Mouse (Mus musculus) liver, embryonic 16.5 days (tissue): Measurements from ENCODE around the gene Inpp5a. TPM values are rescaled to one million over a fixed set of nuclear protein-coding genes. Genes with fewer than 3 reads are reported as not detected.

Experiments used
- ATAC-seq: fragments of 200-750 bp; cut with Nextera tagmentation; 2 replicates; pipeline ENCODE4 v1.8.0; 2017; ENCODE audit warnings: low read depth, mild to moderate bottlenecking, moderate number of reproducible peaks, moderate library complexity
- H3K27ac ChIP-seq: fragments of 300-500 bp; sonication (generic); 2 replicates; pipeline ENCODE4 v1.5.1; 2014; ENCODE audit warnings: mild to moderate bottlenecking, low read length
- H3K27me3 ChIP-seq: fragments of 300-500 bp; sonication (generic); 2 replicates; pipeline ENCODE4 v1.6.1; 2014; ENCODE audit warnings: low read depth, low read length, mixed read lengths; ENCODE audit not compliant: control insufficient read depth, insufficient read depth
- H3K36me3 ChIP-seq: fragments of 300-500 bp; sonication (generic); 2 replicates; pipeline ENCODE4 v1.6.1; 2014; ENCODE audit warnings: mild to moderate bottlenecking; ENCODE audit not compliant: control insufficient read depth, insufficient read depth
- H3K4me1 ChIP-seq: fragments of 300-500 bp; sonication (generic); 2 replicates; pipeline ENCODE4 v1.6.1; 2014; ENCODE audit warnings: low read depth, low read length, mixed read lengths; ENCODE audit not compliant: control insufficient read depth
- H3K4me2 ChIP-seq: fragments of 300-500 bp; sonication (generic); 2 replicates; pipeline ENCODE4 v1.6.1; 2014; ENCODE audit warnings: low read depth, low read length, mixed read lengths
- H3K4me3 ChIP-seq: fragments of 300-500 bp; sonication (generic); 2 replicates; pipeline ENCODE4 v1.5.1; 2014; ENCODE audit warnings: low read depth, mild to moderate bottlenecking, low read length
- H3K9ac ChIP-seq: fragments of 300-500 bp; sonication (generic); 2 replicates; pipeline ENCODE4 v1.6.1; 2014; ENCODE audit warnings: low read depth, low read length
- H3K9me3 ChIP-seq: fragments of 300-500 bp; sonication (generic); replicated peaks from 2 replicates; pipeline ENCODE4 v1.6.1; 2016; ENCODE audit warnings: low read length; ENCODE audit not compliant: control insufficient read depth
- WGBS: fragments of 180-500 bp; shearing (Covaris S2); extraction: QIAGEN DNeasy Blood & Tissue Kit; methylation state at CpG from one replicate; pipeline ENCODE4 v1.1.7; 2014; ENCODE audit not compliant: insufficient replicate concordance; 5-methylcytosine and 5-hydroxymethylcytosine counted together
- polyA plus RNA-seq: library from polyadenylated mRNA; unstranded; fragments of >200 nt; fragmentation: Nextera tagmentation; extraction: Ambion mirVana; gene quantifications from 2 replicates; pipeline ENCODE4 v1.2.1, GENCODE M21; 2015

The Inpp5a gene
- polyA plus RNA-seq, 1 experiment from 2014 or later: 3.5 TPM

DNA sequence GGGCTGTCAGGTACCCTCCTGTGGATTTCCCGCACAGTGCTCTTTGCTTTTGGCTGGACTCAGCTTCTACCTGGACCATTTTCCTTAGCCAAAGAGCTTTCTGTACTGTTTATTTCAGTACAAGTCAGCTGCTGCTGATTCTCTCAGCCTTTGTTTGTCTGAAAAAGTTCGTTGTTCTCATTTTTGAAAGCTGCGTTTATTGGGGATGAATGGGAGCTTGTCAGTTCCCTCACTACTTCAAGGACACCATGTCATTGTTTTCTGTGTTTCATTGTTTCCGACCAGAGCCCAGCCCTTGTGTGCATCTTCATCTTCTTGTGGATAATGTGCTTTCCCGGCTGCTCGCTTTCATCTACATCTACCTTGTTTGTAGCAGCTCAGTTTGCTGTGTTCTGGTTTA, 90.7 kb downstream of the Inpp5a start:
- Histone ChIP-seq H3K27ac (no peak overlapping the region), H3K4me3 (no peak overlapping the region), H3K27me3 (no peaks in the 10 kb centered on the region), H3K4me1 (no peaks in the 10 kb centered on the region), H3K4me2 (no peak overlapping the region), H3K9me3 (no peaks in the 10 kb centered on the region), H3K9ac (no peak overlapping the region), H3K36me3 (no peaks in the 10 kb centered on the region)
- WGBS: 68% methylated on average over 6 of the region's 6 CpGs
- no peak for ATAC-seq

DNA sequence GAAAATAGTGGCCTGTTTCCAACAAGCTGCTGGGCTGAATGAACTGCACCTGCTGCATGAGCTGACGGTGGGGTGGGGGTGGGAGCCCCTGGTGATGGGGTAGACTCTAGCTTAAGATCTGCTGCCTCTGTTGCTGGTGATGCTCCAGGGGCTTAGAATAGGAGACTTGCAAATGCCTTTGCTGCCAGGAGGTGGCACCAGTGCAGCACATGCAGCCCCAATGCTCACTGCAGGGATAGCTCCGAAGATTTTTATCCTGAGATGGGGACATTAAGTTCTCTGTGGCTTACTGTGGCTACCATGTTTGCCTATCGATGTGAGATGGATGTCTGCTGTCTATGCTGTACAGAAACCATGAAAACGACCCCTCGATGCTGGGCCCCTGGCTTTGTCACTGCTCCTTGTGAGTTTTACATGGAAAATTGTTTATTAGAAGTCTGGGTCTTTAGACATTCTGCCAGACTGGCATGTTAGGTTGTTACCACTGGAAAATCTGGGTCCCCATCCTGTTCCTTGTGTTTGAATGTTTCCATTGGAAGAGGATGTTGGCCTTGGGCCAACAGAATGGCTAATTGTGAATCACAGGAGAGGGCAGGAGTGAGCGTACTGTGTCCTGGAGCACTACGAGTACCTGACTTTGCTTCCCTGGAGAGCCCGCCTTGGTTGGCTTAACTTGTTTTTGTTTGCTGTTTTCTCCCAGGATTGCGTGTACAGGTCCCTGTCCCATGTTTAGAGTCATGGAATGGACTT, 95.5 kb downstream of the Inpp5a start:
- no peak for ATAC-seq
- H3K4me1 ChIP-seq: no peaks in the 10 kb centered on the region
- no peak overlapping the region for H3K4me3 ChIP-seq
- H3K9ac ChIP-seq: no peak overlapping the region
- H3K9me3 ChIP-seq: no peaks in the 10 kb centered on the region
- 56% methylated on average over 9 of the region's 9 CpGs for WGBS
- H3K27ac ChIP-seq: no peak overlapping the region
- no peak overlapping the region for H3K4me2 ChIP-seq
- H3K36me3 ChIP-seq: no peaks in the 10 kb centered on the region
- H3K27me3 ChIP-seq: no peaks in the 10 kb centered on the region

GRCm38 (mm10) chr7:139489721-139490211, 100.9 kb downstream of the Inpp5a start:
- H3K4me1 ChIP-seq: no peaks in the 10 kb centered on the region
- H3K9ac ChIP-seq: no peak overlapping the region
- H3K4me3 ChIP-seq: no peak overlapping the region
- H3K36me3 ChIP-seq: no peaks in the 10 kb centered on the region
- no peak for ATAC-seq
- H3K4me2 ChIP-seq: no peak overlapping the region
- 51% methylated on average over 3 of the region's 3 CpGs for WGBS
- H3K27ac ChIP-seq: no peak overlapping the region
- H3K27me3 ChIP-seq: no peaks in the 10 kb centered on the region
- H3K9me3 ChIP-seq: no peaks in the 10 kb centered on the region

DNA sequence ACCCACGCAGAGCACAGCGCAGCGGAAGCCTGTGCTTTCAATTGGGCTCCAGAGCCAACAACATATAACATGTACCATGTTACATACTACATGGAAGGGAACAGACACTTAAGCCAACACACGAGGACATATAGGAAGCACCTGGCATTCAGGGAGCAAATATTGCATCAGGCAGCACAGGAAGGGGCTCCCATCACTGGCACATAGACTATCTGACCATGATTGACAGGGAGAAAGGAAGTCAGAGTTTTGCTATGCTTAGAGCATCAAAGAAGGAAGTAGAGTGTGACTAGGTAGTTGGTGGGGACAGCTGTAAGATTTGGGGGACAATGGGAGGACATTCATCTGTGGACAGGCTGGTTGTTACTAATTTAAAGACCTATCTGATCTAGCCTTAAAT, 103.4 kb downstream of the Inpp5a start:
- H3K4me1 ChIP-seq: no peaks in the 10 kb centered on the region
- WGBS: 67% methylated on average over 4 of the region's 4 CpGs

GRCm38 (mm10) chr7:139492946-139493345, 104.0 kb downstream of the Inpp5a start:
- no peak overlapping the region for H3K4me2 ChIP-seq
- no peak overlapping the region for H3K27ac ChIP-seq
- H3K9ac ChIP-seq: no peak overlapping the region
- H3K4me3 ChIP-seq: no peak overlapping the region
- H3K36me3 ChIP-seq: no peaks in the 10 kb centered on the region
- no peaks in the 10 kb centered on the region for H3K4me1 ChIP-seq
- no peaks in the 10 kb centered on the region for H3K27me3 ChIP-seq
- no peak for ATAC-seq
- 46% methylated on average over 2 of the region's 2 CpGs for WGBS
- H3K9me3 ChIP-seq: no peaks in the 10 kb centered on the region

More for the DNA sequence above, 103.4 kb downstream of the Inpp5a start:
- Histone ChIP-seq H3K36me3 (no peaks in the 10 kb centered on the region), H3K4me2 (no peak overlapping the region), H3K27me3 (no peaks in the 10 kb centered on the region), H3K9me3 (no peaks in the 10 kb centered on the region), H3K9ac (no peak overlapping the region), H3K4me3 (no peak overlapping the region), H3K27ac (no peak overlapping the region)
- ATAC-seq: no peak

GRCm38 (mm10) chr7:139495791-139496190, 106.9 kb downstream of the Inpp5a start:
- Histone ChIP-seq H3K4me1 (no peaks in the 10 kb centered on the region), H3K4me3 (no peak overlapping the region), H3K27me3 (no peaks in the 10 kb centered on the region), H3K9ac (no peak overlapping the region), H3K4me2 (no peak overlapping the region), H3K27ac (no peak overlapping the region), H3K9me3 (no peaks in the 10 kb centered on the region), H3K36me3 (no peaks in the 10 kb centered on the region)
- peak; percentile 79 for ATAC-seq
- 54% methylated on average over 6 of the region's 6 CpGs for WGBS

GRCm38 (mm10) chr7:139498038-139498625, 109.2 kb downstream of the Inpp5a start:
- no peaks in the 10 kb centered on the region for H3K27me3 ChIP-seq
- no peak overlapping the region for H3K27ac ChIP-seq
- H3K9me3 ChIP-seq: no peaks in the 10 kb centered on the region
- no peak for ATAC-seq
- no peaks in the 10 kb centered on the region for H3K4me1 ChIP-seq
- H3K9ac ChIP-seq: no peak overlapping the region
- no peaks in the 10 kb centered on the region for H3K36me3 ChIP-seq
- H3K4me3 ChIP-seq: no peak overlapping the region
- no peak overlapping the region for H3K4me2 ChIP-seq
- WGBS: 72% methylated on average over 19 of the region's 19 CpGs

DNA sequence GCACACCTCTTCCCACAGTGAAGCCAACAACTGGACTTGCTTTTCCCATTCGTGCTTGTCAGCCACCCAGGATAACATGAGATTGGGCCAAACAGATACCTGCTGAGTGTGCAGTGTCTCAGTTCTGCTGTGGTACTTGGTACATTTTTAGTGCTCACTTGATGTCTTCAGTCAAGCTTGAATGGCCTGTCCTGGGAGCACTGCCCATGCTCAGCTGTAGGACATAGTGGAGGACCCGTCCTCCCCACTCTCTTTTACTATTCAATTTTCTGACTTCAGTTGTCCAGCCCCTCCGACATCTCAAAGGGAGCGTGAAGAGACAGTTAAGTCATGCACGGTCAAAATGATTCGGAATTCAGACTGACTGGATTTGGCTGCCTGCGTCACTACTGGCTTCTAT, 115.2 kb downstream of the Inpp5a start:
- Histone ChIP-seq H3K9me3 (no peaks in the 10 kb centered on the region), H3K9ac (no peak overlapping the region), H3K4me3 (no peak overlapping the region), H3K27me3 (no peaks in the 10 kb centered on the region), H3K4me2 (no peak overlapping the region), H3K4me1 (no peaks in the 10 kb centered on the region), H3K36me3 (no peaks in the 10 kb centered on the region), H3K27ac (no peak overlapping the region)
- ATAC-seq: no peak
- WGBS: 73% methylated on average over 7 of the region's 7 CpGs

DNA sequence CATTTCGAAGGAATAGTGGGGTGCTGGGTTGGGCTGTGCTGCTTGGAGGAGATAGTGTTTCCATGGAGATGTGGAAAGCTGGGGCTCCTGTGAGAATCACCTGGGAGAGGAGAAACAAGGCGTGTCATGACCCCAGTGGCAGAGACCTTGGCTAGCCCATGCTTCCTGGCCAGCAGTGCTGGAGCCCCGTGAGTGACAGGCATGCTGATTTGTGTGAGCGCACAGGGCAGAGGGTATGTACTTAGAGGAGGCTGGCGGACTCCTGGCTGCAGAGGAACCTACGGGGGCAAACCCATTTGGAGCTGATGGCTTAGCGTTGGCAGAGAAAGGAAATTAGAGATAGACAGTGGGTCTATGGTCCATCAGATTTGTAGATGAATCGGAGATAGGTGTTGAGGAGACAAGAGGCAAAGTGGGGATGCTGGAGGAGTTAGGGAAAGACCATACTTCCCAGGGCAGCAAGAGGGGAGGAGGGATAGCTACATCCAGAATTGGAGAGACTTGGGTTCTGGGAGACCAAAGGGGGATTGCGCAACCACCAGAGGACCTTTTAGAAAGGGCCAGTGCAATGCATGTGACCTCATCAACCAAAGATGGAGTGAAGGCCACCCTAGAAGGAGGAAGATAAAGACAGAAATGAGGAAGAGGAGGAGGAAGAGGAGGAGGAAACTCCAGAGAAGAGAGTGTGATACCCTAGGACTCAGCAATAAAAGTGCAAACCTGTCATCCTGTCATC, 117.9 kb downstream of the Inpp5a start:
- no peak overlapping the region for H3K4me2 ChIP-seq
- no peak for ATAC-seq
- WGBS: 56% methylated on average over 9 of the region's 9 CpGs

More for the DNA sequence above, 117.9 kb downstream of the Inpp5a start:
- no peak overlapping the region for H3K9ac ChIP-seq
- H3K9me3 ChIP-seq: no peaks in the 10 kb centered on the region
- H3K27ac ChIP-seq: no peak overlapping the region
- no peaks in the 10 kb centered on the region for H3K4me1 ChIP-seq
- no peaks in the 10 kb centered on the region for H3K27me3 ChIP-seq
- H3K36me3 ChIP-seq: no peaks in the 10 kb centered on the region
- H3K4me3 ChIP-seq: no peak overlapping the region
